Mouse (Mus musculus) splenic B cell, adult 2 months (primary cell): ENCODE data around the gene Dnmbp.

Experiments
- DNase-seq: peaks from one replicate; pipeline ENCODE4 v3.0.0-alpha.2; 2011; ENCODE audit warnings: low read depth, low spot score
- H3K27me3 ChIP-seq: 2 replicates; pipeline ENCODE4 v1.6.1; 2012; ENCODE audit warnings: mild to moderate bottlenecking, low read length, moderate library complexity, mixed read lengths; ENCODE audit not compliant: control insufficient read depth, poor library complexity, insufficient read depth, severe bottlenecking
- H3K36me3 ChIP-seq: 2 replicates; pipeline ENCODE4 v1.6.1; 2012; ENCODE audit warnings: mild to moderate bottlenecking, low read length, moderate library complexity, mixed read lengths; ENCODE audit not compliant: control insufficient read depth, poor library complexity, insufficient read depth, severe bottlenecking

The Dnmbp gene

GRCm38 (mm10) chr19:43906492-43906891 is 33.5 kb downstream of the Dnmbp start:
- Histone ChIP-seq H3K36me3 (no peaks in the 10 kb centered on the region; the same call in 1 of the 2 replicates), H3K27me3 (no peaks in the 10 kb centered on the region)
- peak; percentile 20 for DNase-seq

- Histone ChIP-seq H3K36me3 (peaks cover 2% of the 10 kb centered on the region), H3K27me3 (no peaks in the 10 kb centered on the region)
- peak; percentile 35 for DNase-seq
These were observed 34.0 kb downstream of the Dnmbp start for GRCm38 (mm10) chr19:43905985-43906384.

- no peak for DNase-seq
These were observed 34.9 kb downstream of the Dnmbp start for GRCm38 (mm10) chr19:43905136-43905535.

GRCm38 (mm10) chr19:43904327-43904726 is 35.7 kb downstream of the Dnmbp start:
- no peak for DNase-seq
- H3K27me3 ChIP-seq = no peaks in the 10 kb centered on the region

More at GRCm38 (mm10) chr19:43905136-43905535, 34.9 kb downstream of the Dnmbp start:
- no peaks in the 10 kb centered on the region for H3K27me3 ChIP-seq
- H3K36me3 ChIP-seq = peaks cover 3% of the 10 kb centered on the region

GRCm38 (mm10) chr19:43902887-43903286 is 37.1 kb downstream of the Dnmbp start:
- no peak for DNase-seq
- H3K27me3 ChIP-seq = no peaks in the 10 kb centered on the region
- H3K36me3 ChIP-seq = peaks cover 3% of the 10 kb centered on the region

More at GRCm38 (mm10) chr19:43904327-43904726, 35.7 kb downstream of the Dnmbp start:
- peaks cover 3% of the 10 kb centered on the region for H3K36me3 ChIP-seq

GRCm38 (mm10) chr19:43900690-43901089 is 39.3 kb downstream of the Dnmbp start:
- no peak for DNase-seq
- Histone ChIP-seq H3K27me3 (no peaks in the 10 kb centered on the region), H3K36me3 (peaks cover 3% of the 10 kb centered on the region)

- DNase-seq = no peak
- no peaks in the 10 kb centered on the region for H3K27me3 ChIP-seq
These were observed 41.4 kb downstream of the Dnmbp start for GRCm38 (mm10) chr19:43898547-43898946.

GRCm38 (mm10) chr19:43896441-43896840 is 43.5 kb downstream of the Dnmbp start:
- Histone ChIP-seq H3K36me3 (peaks cover 3% of the 10 kb centered on the region), H3K27me3 (no peaks in the 10 kb centered on the region)
- no peak for DNase-seq

More at GRCm38 (mm10) chr19:43898547-43898946, 41.4 kb downstream of the Dnmbp start:
- peaks cover 3% of the 10 kb centered on the region for H3K36me3 ChIP-seq

- Histone ChIP-seq H3K36me3 (peaks cover 1% of the 10 kb centered on the region; the same call in 1 of the 2 replicates), H3K27me3 (no peaks in the 10 kb centered on the region)
- DNase-seq = no peak
These were observed 44.0 kb downstream of the Dnmbp start for GRCm38 (mm10) chr19:43895951-43896350.

- H3K27me3 ChIP-seq = no peaks in the 10 kb centered on the region
- DNase-seq = no peak
These were observed 45.2 kb downstream of the Dnmbp start for GRCm38 (mm10) chr19:43894821-43895220.

GRCm38 (mm10) chr19:43894070-43894469 is 45.9 kb downstream of the Dnmbp start:
- no peak for DNase-seq
- Histone ChIP-seq H3K27me3 (no peaks in the 10 kb centered on the region), H3K36me3 (no peaks in the 10 kb centered on the region)

More at GRCm38 (mm10) chr19:43894821-43895220, 45.2 kb downstream of the Dnmbp start:
- no peaks in the 10 kb centered on the region for H3K36me3 ChIP-seq

GRCm38 (mm10) chr19:43890487-43890886 is 49.5 kb downstream of the Dnmbp start:
- no peaks in the 10 kb centered on the region for H3K36me3 ChIP-seq
- no peak for DNase-seq
- no peaks in the 10 kb centered on the region for H3K27me3 ChIP-seq

GRCm38 (mm10) chr19:43887725-43888124 is 52.3 kb downstream of the Dnmbp start:
- DNase-seq = no peak
- Histone ChIP-seq H3K27me3 (no peaks in the 10 kb centered on the region), H3K36me3 (no peaks in the 10 kb centered on the region)

- Histone ChIP-seq H3K36me3 (no peaks in the 10 kb centered on the region), H3K27me3 (no peaks in the 10 kb centered on the region)
- DNase-seq = no peak
These were observed 52.7 kb downstream of the Dnmbp start for GRCm38 (mm10) chr19:43887242-43887641.

- Histone ChIP-seq H3K36me3 (no peaks in the 10 kb centered on the region), H3K27me3 (no peaks in the 10 kb centered on the region)
- DNase-seq = no peak
These were observed 53.5 kb downstream of the Dnmbp start for GRCm38 (mm10) chr19:43886371-43887099.
